Mouse (Mus musculus) mesoderm, embryonic 11.5 days (tissue): ENCODE data around the gene Ano3.
A peak's percentile ranks its signal among the peaks of the same experiment; 100 is the strongest.
"Not testable (repeated sequence)": the region's sequence is repeated elsewhere in the genome, so short reads cannot be mapped to it uniquely, and the experiment has no call there.

ENCODE experiments used
- DNase-seq: peaks from one replicate; pipeline ENCODE4 v3.0.0-alpha.2; 2012; ENCODE audit warnings: low read depth, low spot score

Gene Ano3

GRCm38 (mm10) chr2:110950823-110951222 lies at the start of gene Ano3:
Gene Ano3, minus strand, starts transcription at chr2:110950923.
- DNase-seq, result not testable (repeated sequence)

GRCm38 (mm10) chr2:110990071-110990470 lies 39.3 kb upstream of the Ano3 start:
- DNase-seq, result no peak

- no peak for DNase-seq
Measured at GRCm38 (mm10) chr2:110989539-110989938, 38.8 kb upstream of the Ano3 start.

GRCm38 (mm10) chr2:110985853-110986271 lies 35.1 kb upstream of the Ano3 start:
- no peak for DNase-seq

GRCm38 (mm10) chr2:110981733-110982132 lies 31.0 kb upstream of the Ano3 start:
- peak; percentile 17 for DNase-seq

GRCm38 (mm10) chr2:110979610-110980009 lies 28.9 kb upstream of the Ano3 start:
- no peak for DNase-seq

- DNase-seq, result no peak
Measured at GRCm38 (mm10) chr2:110976871-110977270, 26.1 kb upstream of the Ano3 start.

- no peak for DNase-seq
Measured at GRCm38 (mm10) chr2:110970158-110970557, 19.4 kb upstream of the Ano3 start.

- DNase-seq, result no peak
Measured at GRCm38 (mm10) chr2:110965398-110965797, 14.7 kb upstream of the Ano3 start.

- DNase-seq, result no peak
Measured at GRCm38 (mm10) chr2:110950432-110950803, 305 bp downstream of the Ano3 start.

- peak; percentile 72 for DNase-seq
Measured at GRCm38 (mm10) chr2:110949679-110950431, 868 bp downstream of the Ano3 start.

- no peak for DNase-seq
Measured at GRCm38 (mm10) chr2:110945171-110945570, 5.6 kb downstream of the Ano3 start.

GRCm38 (mm10) chr2:110935691-110936090 lies 15.0 kb downstream of the Ano3 start:
- DNase-seq, result no peak

GRCm38 (mm10) chr2:110929126-110929525 lies 21.6 kb downstream of the Ano3 start:
- no peak for DNase-seq

GRCm38 (mm10) chr2:110909506-110909905 lies 41.2 kb downstream of the Ano3 start:
- DNase-seq, result no peak

GRCm38 (mm10) chr2:110906473-110906872 lies 44.2 kb downstream of the Ano3 start:
- DNase-seq, result no peak

- no peak for DNase-seq
Measured at GRCm38 (mm10) chr2:110896477-110897270, 54.0 kb downstream of the Ano3 start.

GRCm38 (mm10) chr2:110871650-110872049 lies 79.1 kb downstream of the Ano3 start:
- no peak for DNase-seq

GRCm38 (mm10) chr2:110865584-110865983 lies 85.1 kb downstream of the Ano3 start:
- DNase-seq, result no peak

- no peak for DNase-seq
Measured at GRCm38 (mm10) chr2:110863376-110863775, 87.3 kb downstream of the Ano3 start.

GRCm38 (mm10) chr2:110839559-110840243 lies 111.0 kb downstream of the Ano3 start:
- peak; percentile 48 for DNase-seq

GRCm38 (mm10) chr2:110816189-110816588 lies 134.5 kb downstream of the Ano3 start:
- no peak for DNase-seq
